Mouse (Mus musculus): ENCODE data around the gene Gm11562.
"Not testable (repeated sequence)": the region's sequence is repeated elsewhere in the genome, so short reads cannot be mapped to it uniquely, and the experiment has no call there.

Gene Gm11562

GRCm38 (mm10) chr11:99620335-99620734, at the start of gene Gm11562:
Gene Gm11562 (minus strand): TSS chr11:99620435.
- no peak for DNase-seq (ENCODE audit: low read depth)

GRCm38 (mm10) chr11:99665860-99666259, 45.6 kb upstream of the Gm11562 start, which contains the start of gene Krtap4-6:
Gene Krtap4-6 (minus strand): TSS chr11:99665960.
- no peak for DNase-seq (ENCODE audit: low read depth)

- DNase-seq (ENCODE audit: low read depth): no peak
Observed at GRCm38 (mm10) chr11:99662802-99663201, 42.6 kb upstream of the Gm11562 start.

- DNase-seq (ENCODE audit: low read depth): no peak
Observed at GRCm38 (mm10) chr11:99659256-99659655, 39.0 kb upstream of the Gm11562 start.

GRCm38 (mm10) chr11:99658467-99659010, 38.3 kb upstream of the Gm11562 start, which contains the start of gene Gm11563:
Gene Gm11563 (minus strand): TSS chr11:99658960.
- not testable (repeated sequence) for DNase-seq (ENCODE audit: low read depth)

- DNase-seq (ENCODE audit: low read depth): no peak
Observed at GRCm38 (mm10) chr11:99657051-99657450, 36.8 kb upstream of the Gm11562 start.

GRCm38 (mm10) chr11:99650136-99650535, 29.9 kb upstream of the Gm11562 start, which contains the start of gene Gm11555:
Gene Gm11555 (minus strand): TSS chr11:99650236.
- no peak for DNase-seq (ENCODE audit: low read depth)

- no peak for DNase-seq (ENCODE audit: low read depth)
Observed at GRCm38 (mm10) chr11:99646444-99646843, 26.2 kb upstream of the Gm11562 start.

GRCm38 (mm10) chr11:99644351-99644750, 24.1 kb upstream of the Gm11562 start:
- no peak for DNase-seq (ENCODE audit: low read depth)

GRCm38 (mm10) chr11:99643635-99644139, 23.5 kb upstream of the Gm11562 start, which contains the start of gene Krtap4-7:
Gene Krtap4-7 (minus strand): TSS chr11:99644089.
- DNase-seq (ENCODE audit: low read depth): not testable (repeated sequence)

GRCm38 (mm10) chr11:99640926-99641325, 20.7 kb upstream of the Gm11562 start:
- DNase-seq (ENCODE audit: low read depth): no peak

- DNase-seq (ENCODE audit: low read depth): no peak
Observed at GRCm38 (mm10) chr11:99637086-99637485, 16.9 kb upstream of the Gm11562 start.

- DNase-seq (ENCODE audit: low read depth): no peak
Observed at GRCm38 (mm10) chr11:99634653-99635134, 14.5 kb upstream of the Gm11562 start, which contains the start of gene Krtap4-2. Gene Krtap4-2 (minus strand): TSS chr11:99635084.

GRCm38 (mm10) chr11:99633293-99633692, 13.1 kb upstream of the Gm11562 start:
- DNase-seq (ENCODE audit: low read depth): no peak

- no peak for DNase-seq (ENCODE audit: low read depth)
Observed at GRCm38 (mm10) chr11:99630890-99631289, 10.7 kb upstream of the Gm11562 start.

- no peak for DNase-seq (ENCODE audit: low read depth)
Observed at GRCm38 (mm10) chr11:99628138-99628537, 7.9 kb upstream of the Gm11562 start, which contains the start of gene Krtap4-1. Gene Krtap4-1 (minus strand): TSS chr11:99628238.

GRCm38 (mm10) chr11:99614796-99615363, 5.4 kb downstream of the Gm11562 start, which contains the start of gene Krtap2-4:
Gene Krtap2-4 (minus strand): TSS chr11:99614846.
- no peak for DNase-seq (ENCODE audit: low read depth)

GRCm38 (mm10) chr11:99610089-99610488, 10.1 kb downstream of the Gm11562 start, which contains the start of gene Gm11937:
Gene Gm11937 (minus strand): TSS chr11:99610189.
- DNase-seq (ENCODE audit: low read depth): not testable (repeated sequence)

GRCm38 (mm10) chr11:99609126-99609525, 11.1 kb downstream of the Gm11562 start:
- no peak for DNase-seq (ENCODE audit: low read depth)

- DNase-seq (ENCODE audit: low read depth): not testable (repeated sequence)
Observed at GRCm38 (mm10) chr11:99603208-99603607, 17.0 kb downstream of the Gm11562 start, which contains the start of gene Gm11938. Gene Gm11938 (minus strand): TSS chr11:99603308.

- not testable (repeated sequence) for DNase-seq (ENCODE audit: low read depth)
Observed at GRCm38 (mm10) chr11:99597742-99598141, 22.5 kb downstream of the Gm11562 start, which contains the start of gene Krtap9-3. Gene Krtap9-3 (minus strand): TSS chr11:99598105.

GRCm38 (mm10) chr11:99590981-99591380, 29.3 kb downstream of the Gm11562 start, which contains the start of gene Krtap1-3:
Gene Krtap1-3 (minus strand): TSS chr11:99591339.
- no peak for DNase-seq (ENCODE audit: low read depth)

GRCm38 (mm10) chr11:99585096-99585495, 35.1 kb downstream of the Gm11562 start:
- DNase-seq (ENCODE audit: low read depth): no peak

All from c-Kit-positive CD71-negative TER-119-negative erythroid progenitor cells, embryonic 14.5 days (primary cell).